Mouse (Mus musculus) layer of hippocampus, postnatal 25 days (tissue): ENCODE measurements around the gene Rbms1. TPM values are rescaled to one million over a fixed set of nuclear protein-coding genes. Genes with fewer than 3 reads are reported as not detected.

Experiments used
- DNase-seq, 2 experiments: peaks; one replicate each; pipeline ENCODE4 v3.0.0; 2022; ENCODE audit warnings: mixed read lengths in 2 of 2, low spot score in 1 of 2; ENCODE audit errors: extremely low spot score in 1 of 2
- total RNA-seq, 2 experiments: library from RNA; stranded (reverse); gene quantifications; 2 replicates each; pipeline ENCODE4 v1.2.3; 2021

Gene Rbms1
- 10 to 100 TPM; 10.3 to 13.3 TPM for total RNA-seq

DNA sequence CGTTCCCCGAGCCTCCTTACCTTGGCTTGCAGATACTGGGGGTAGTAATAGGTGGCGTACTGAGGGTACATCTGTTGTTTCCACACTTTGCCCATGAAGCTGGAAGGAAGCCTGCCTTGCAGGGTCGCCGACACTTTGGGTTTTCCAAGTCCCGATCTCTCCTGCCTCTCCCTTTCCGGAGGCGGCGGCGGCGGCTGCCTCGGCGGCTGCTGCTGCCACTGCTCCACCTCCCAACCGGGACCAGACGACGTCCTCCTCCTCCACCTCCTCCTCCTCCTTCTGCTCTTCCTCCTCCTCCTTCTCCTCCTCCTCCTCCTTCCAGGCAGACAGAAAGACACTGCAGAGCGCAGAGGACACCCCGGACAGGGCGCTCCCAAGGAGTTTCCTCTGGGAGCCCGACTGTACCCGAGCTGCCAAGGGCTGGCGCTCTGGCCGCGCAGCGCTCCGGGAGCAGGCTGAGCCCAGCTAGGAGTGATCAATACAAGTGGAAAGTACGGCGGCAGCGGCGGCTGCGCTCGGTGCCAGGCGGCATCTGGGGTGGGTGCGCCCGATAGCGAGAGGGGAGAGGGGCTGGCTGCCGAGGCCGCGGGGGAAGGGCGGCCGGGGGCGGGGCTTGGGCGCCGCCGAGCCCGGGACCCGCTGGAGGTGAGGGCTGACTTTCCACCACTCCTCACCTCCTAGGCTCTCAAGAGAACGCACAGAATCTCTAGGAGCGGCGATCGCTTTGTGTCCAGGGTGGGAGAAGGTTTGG lies at the start of gene Rbms1:
Gene Rbms1 (minus strand): TSS at position 522 of the 751 bp plus-strand sequence.
- DNase-seq: peak; percentile 44 to 54

DNA sequence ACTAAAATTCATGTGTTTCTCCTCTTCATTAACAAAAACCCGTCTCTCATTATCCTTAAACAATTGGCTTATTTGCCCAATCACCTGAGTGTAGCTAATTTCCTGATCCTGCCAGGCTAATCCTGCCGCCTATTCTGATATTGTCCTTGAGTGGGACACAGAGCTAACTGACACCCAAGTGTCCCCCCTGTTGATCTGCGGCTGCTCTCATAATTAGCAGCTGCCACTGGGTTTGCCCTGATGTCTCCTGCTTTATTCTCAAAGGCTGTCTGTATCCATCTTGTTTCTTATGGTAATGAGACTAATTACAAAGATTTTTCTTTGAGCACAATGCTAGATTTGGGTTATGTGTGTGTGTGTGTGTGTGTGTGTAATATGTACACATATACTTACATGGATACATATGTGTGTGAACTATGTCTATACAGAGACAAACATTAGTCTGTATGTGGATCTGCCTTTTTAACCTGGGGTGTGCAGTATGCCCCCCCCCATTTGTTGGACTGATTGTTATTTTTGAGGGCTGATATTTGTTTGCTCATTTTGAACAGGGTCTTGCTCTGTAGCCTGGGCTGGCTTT lies 49.3 kb upstream of the Rbms1 start:
- DNase-seq: no peak

DNA sequence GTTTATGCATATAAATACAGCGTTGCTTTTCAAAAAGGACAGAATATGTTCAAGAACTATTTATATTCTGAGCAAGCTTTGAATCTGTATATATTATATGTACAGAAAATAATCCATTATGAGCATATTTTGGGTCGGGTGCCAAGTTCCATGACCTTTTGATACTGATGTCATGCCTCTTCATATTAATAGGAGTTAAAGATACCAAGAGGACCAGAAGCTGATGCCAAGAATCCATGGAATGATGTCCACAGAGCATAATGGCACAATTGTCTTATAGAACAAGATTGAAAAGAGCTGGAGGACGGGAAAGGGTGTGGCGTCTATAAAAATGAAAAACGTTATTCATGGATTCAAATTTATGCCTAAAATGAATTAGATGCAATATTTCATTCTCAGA lies 23.3 kb upstream of the Rbms1 start:
- no peak for DNase-seq

DNA sequence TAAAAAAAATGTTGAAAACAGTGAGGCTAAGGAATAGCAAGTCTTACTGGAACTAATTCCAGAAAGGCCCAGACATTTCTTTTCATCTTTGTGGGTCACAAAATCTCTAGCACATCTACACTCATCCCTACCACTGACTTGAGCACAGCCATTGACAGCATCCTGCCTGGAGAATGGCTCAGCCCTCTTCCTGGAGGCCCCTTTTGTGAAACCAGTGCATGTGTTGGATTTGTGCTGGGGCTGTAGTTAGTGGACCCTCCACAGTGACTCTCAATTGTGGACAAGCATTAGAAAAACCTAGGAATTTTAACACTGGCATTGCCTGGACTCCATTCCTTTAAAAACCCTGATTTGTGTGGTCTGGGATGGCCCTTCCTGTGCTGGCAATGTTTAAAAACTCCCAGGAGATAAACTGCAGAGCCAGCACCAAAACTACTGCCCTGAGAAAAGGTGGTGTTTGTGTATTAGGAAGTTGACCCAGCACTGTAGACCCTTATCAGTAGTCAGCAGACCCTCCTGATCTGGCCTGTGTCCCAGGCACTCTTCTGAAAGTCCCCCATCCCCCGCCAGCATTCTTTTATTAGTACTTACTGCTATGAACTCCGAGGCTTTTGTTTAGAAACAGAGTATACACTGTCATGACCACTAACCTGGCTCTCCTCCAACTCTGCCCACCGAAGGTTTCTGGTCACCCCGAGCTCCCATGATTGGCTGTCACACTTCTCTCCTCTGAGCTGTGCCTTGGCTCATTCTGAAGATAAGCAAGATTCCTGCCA lies 15.7 kb upstream of the Rbms1 start:
- no peak for DNase-seq

DNA sequence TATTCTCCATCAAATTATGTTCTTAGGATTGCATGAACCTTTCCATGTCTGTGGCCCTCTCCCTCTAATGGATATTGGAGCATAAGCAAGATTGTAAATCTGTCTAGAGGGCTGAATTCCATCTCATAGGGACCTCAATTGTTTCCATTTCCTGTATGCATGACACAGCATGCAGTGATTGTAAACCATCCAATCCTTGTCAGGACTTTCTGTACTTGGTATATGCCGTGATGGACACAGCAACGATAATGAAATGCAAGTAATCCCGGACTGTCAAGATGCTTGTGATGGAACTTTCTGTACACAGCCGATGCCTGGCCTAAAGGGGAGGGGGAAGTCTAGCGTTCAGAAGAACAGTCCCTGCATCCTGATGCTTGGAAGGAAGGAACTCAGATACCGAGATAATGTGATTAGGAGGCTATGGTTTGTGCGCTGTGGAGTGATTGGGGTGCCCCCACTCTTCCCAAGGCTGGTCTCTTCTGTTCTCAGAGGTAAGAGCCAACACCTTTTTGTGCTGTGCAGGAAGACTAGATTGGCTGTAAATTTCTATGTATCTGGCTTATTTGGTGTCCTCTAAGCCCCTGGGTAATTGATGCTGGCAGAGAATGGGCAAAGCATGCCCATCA lies 9.3 kb upstream of the Rbms1 start:
- no peak for DNase-seq

- DNase-seq: no peak
Measured at GRCm38 (mm10) chr2:60963616-60964015, 624 bp upstream of the Rbms1 start.

- DNase-seq: no peak
Measured at GRCm38 (mm10) chr2:60962001-60962670, 856 bp downstream of the Rbms1 start.

GRCm38 (mm10) chr2:60961281-60961680 lies 1.7 kb downstream of the Rbms1 start:
- no peak for DNase-seq

GRCm38 (mm10) chr2:60948241-60948640 lies 14.8 kb downstream of the Rbms1 start:
- no peak for DNase-seq

GRCm38 (mm10) chr2:60947817-60948216 lies 15.2 kb downstream of the Rbms1 start:
- no peak for DNase-seq

DNA sequence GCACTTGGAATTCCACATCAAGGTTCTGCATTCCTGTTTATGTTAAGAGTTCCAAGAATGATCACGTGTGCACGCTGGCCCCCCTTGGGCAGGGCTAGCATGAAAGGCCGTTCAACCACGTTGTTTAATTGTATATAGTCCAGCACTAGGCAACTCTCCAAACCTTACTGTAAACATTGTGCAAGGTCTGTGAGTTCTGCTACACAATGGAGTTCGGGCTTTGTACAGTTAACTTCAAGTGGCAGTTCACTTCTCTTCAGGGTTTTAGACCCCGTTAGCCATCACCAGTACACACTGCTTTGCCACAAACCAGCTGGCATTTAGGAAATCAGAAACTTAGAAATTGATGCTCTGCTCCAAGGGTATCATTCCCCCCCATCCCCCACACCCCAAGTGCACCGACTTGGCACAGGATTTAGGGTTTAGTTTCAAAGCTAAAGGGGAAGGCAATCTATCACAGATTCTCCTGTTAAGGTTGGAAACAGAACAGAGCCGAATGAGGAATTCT lies 22.5 kb downstream of the Rbms1 start:
- no peak for DNase-seq

DNA sequence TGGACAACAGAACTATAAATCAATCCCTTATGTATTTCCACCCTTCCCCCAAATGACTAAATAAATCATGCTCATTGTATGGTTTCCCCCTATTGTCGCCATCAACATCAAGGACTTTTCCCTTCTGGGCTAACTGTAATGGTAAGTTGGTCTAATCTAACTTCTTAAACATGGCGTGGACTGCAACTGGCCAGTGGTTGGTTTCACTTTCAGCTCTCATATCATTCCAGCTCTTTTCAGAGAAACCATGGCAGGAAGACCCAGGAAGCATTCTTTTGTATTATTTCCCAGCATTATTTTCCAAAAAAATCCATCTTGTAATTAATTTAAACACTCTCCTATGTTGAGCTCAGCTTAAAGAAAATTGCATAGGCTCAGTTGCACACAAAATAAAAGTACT lies 23.0 kb downstream of the Rbms1 start:
- DNase-seq: no peak

DNA sequence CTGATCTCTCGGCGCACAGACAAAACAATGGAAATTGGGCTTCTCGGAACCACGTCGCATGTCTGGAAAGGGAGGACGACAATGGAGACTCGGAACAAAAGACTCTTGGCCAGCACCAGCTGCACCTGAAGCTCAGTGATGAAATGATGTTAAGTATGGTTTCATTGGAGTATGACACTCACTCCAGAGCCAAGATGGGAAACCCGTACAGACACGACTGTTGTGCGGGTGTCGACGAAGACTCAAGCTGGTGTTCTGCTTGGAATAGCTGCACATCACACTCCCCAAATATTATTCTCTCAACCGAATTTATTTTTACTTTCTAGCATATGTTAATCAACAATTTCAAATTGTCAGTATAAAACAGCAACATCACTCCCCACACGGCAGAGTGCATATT lies 26.1 kb downstream of the Rbms1 start:
- DNase-seq: no peak

GRCm38 (mm10) chr2:60928948-60929347 lies 34.0 kb downstream of the Rbms1 start:
- no peak for DNase-seq

GRCm38 (mm10) chr2:60927906-60928775 lies 34.9 kb downstream of the Rbms1 start:
- no peak for DNase-seq

- DNase-seq: no peak
Measured at GRCm38 (mm10) chr2:60925063-60925462, 37.9 kb downstream of the Rbms1 start.

DNA sequence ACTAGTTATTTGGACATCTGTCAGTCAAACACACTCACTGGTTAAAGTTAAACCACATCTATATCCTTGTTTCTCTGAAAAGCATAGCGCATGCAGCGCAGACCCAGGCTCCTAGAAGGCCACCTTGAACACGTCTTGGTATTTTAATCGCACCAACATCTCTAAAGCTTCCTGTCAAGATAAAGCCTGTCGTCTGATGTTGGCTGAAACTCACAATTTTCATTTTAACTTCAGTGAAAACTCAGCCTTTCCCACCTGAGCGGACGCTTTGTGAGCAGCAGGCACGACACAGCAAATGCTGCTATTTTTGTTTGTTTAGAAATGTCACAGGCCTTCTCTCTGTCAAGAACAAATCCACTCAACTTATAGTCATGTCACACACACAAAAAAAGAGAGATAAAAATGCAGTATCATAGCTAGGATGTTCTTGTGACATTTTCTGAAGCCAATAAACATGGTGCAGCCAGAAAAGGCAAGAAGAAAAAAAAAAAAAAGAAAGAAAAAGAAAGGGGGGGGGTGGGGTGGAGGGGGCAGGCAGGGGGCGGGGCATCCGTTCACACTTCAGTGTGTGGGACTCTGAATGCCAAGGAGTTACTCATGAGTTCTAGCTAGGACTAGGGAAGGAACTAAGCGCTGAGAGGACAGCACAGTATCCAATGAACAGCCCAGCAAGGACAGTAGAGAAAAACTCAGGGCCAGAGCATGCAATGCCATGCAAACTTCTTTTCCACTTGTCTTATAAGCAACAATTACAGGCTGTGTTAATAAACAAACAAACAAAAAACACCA lies 39.0 kb downstream of the Rbms1 start:
- DNase-seq: no peak

- no peak for DNase-seq
Measured at GRCm38 (mm10) chr2:60923111-60923510, 39.9 kb downstream of the Rbms1 start.

GRCm38 (mm10) chr2:60922351-60922750 lies 40.6 kb downstream of the Rbms1 start:
- no peak for DNase-seq
